Mouse (Mus musculus) ES-Bruce4 (cell line): ENCODE measurements around the gene Adtrp. TPM values are rescaled to one million over a fixed set of nuclear protein-coding genes. Genes with fewer than 3 reads are reported as not detected.

ENCODE experiments used
- H3K27ac ChIP-seq: 2 replicates; pipeline ENCODE4 v1.5.1; 2012; ENCODE audit warnings: low read length, inconsistent platforms; ENCODE audit not compliant: insufficient read depth
- H3K27me3 ChIP-seq: 2 replicates; pipeline ENCODE4 v1.6.1; 2012; ENCODE audit warnings: mild to moderate bottlenecking, low read length, inconsistent platforms; ENCODE audit not compliant: control insufficient read depth, poor library complexity, insufficient read depth, severe bottlenecking
- H3K36me3 ChIP-seq: 2 replicates; pipeline ENCODE4 v1.6.1; 2012; ENCODE audit warnings: inconsistent platforms, mild to moderate bottlenecking, low read length, moderate library complexity; ENCODE audit not compliant: control insufficient read depth, poor library complexity, insufficient read depth, severe bottlenecking
- H3K4me1 ChIP-seq: one replicate; pipeline ENCODE4 v1.8.1; 2011; ENCODE audit warnings: low read length; ENCODE audit not compliant: control insufficient read depth, insufficient read depth
- H3K4me3 ChIP-seq: 2 replicates; pipeline ENCODE4 v1.5.1; 2011; ENCODE audit warnings: low read depth, mild to moderate bottlenecking, low read length
- H3K9ac ChIP-seq: 2 replicates; pipeline ENCODE4 v1.6.1; 2012; ENCODE audit warnings: low read depth, mild to moderate bottlenecking, inconsistent platforms; ENCODE audit not compliant: poor library complexity, severe bottlenecking
- H3K9me3 ChIP-seq: replicated peaks from 2 replicates; pipeline ENCODE4 v1.6.1; 2012; ENCODE audit warnings: mild to moderate bottlenecking, low read length, inconsistent platforms; ENCODE audit not compliant: control insufficient read depth, poor library complexity, insufficient read depth, severe bottlenecking
- CTCF ChIP-seq: IDR thresholded peaks from one replicate; pipeline ENCODE4 v1.8.1; 2011; ENCODE audit warnings: low read depth, low read length
- EP300 ChIP-seq: IDR thresholded peaks from 2 replicates; pipeline ENCODE4 v1.6.1; 2011; ENCODE audit warnings: low read depth, low read length; ENCODE audit not compliant: insufficient read depth
- POLR2A ChIP-seq: IDR thresholded peaks from one replicate; pipeline ENCODE4 v1.8.1; 2011; ENCODE audit warnings: low read length; ENCODE audit not compliant: insufficient read depth
- polyA plus RNA-seq: library from polyadenylated mRNA; stranded (reverse); fragments of >200 nt; gene quantifications from 2 replicates; pipeline ENCODE4 v1.2.4, GENCODE M21; 2011; ENCODE audit warnings: low read depth; ENCODE audit not compliant: missing spikeins, insufficient read depth, insufficient read length

Adtrp gene
- 2.2 TPM in 1 of 2 replicates, not detected in the other for polyA plus RNA-seq

DNA sequence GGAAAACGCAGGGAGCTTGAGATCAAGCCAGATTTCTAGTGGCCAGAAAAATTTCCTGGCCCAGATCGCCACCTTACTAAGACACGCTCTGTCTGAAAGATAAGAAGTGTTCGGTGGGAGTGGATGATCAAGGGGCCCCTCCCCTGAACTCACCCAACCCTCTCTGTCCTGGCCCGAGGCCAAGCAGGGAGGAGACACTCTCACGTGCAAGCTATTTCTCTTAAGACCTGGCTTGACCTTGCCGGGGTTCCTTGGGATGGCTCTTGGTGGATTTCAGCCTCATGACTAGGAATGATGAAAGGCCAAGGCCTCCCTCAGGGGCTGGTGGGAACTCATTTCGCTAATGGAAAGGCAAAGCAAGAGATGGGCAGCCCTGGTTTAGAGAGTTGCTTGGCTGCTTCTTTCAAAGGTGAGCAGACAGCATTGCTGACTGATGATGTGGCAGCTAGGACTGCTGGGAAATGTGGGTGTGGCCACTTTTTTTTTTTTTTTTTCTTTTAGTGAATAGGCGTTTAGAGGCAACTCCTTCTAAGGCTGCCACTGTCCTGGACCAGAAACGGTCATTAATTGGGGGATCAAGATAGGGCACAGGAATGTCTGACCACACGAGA, at the start of gene Adtrp:
Gene Adtrp, minus strand, starts transcription at position 169 of the 611 bp plus-strand sequence.
- Histone ChIP-seq H3K9ac (no peak within 1 kb of the TSS), H3K27me3 (no peaks in the 10 kb centered on the region), H3K27ac (no peak within 1 kb of the TSS), H3K4me3 (no peak within 1 kb of the TSS), H3K4me1 (no peaks in the 10 kb centered on the region), H3K9me3 (no peaks in the 10 kb centered on the region), H3K36me3 (no peaks in the 10 kb centered on the region)
- no peak for TF ChIP-seq CTCF
- TF ChIP-seq EP300, result no peak
- no peak for TF ChIP-seq POLR2A

DNA sequence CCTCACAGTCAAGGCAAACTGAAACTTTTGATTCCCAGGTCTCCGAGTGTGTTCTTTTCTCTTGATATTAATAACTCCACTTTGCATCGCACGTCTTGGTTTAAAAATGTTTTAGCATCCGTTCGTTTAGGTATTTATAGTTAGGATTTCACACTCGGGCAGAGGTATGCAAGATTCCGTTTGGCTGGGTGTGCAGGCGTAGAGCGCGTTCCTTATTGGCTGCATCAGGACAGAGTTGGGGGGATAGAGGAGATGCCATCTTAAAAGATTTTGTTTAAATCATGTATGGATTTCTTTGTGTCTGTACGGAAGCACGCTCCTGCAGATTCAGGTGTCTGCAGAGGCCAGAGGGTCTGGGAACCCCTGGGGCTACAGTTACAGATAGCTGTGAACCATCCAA, 44.5 kb upstream of the Adtrp start:
- Histone ChIP-seq H3K4me1 (no peaks in the 10 kb centered on the region), H3K9me3 (no peaks in the 10 kb centered on the region), H3K27me3 (no peaks in the 10 kb centered on the region; the same call in none of the 2 replicates), H3K9ac (no peak overlapping the region), H3K36me3 (no peaks in the 10 kb centered on the region), H3K27ac (no peak overlapping the region), H3K4me3 (no peak overlapping the region)
- TF ChIP-seq EP300 (no peak), POLR2A (no peak), CTCF (no peak)

DNA sequence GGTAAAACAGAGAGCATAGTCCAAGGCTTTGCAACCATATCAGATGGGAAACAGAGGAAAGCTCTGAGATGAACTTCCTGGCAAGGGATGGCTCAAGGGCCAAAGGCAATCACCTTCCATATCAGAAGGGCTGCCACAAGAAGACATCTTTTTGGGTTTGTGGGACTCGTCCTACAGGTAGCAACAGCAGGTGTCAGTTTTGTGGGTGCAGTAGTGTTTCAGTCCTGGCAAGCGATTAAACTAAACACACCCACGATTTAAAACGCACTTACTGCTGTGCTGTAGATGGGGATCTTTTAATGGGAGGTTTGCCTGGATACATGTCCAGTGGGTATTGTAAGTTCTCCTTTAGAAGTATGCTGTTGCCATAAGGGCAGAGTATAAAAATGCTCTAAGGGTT, 43.1 kb upstream of the Adtrp start:
- no peak overlapping the region for H3K4me3 ChIP-seq
- no peaks in the 10 kb centered on the region for H3K4me1 ChIP-seq
- no peaks in the 10 kb centered on the region; the same call in none of the 2 replicates for H3K27me3 ChIP-seq
- no peak overlapping the region for H3K9ac ChIP-seq
- TF ChIP-seq EP300 (no peak), POLR2A (no peak), CTCF (no peak)
- H3K36me3 ChIP-seq, result no peaks in the 10 kb centered on the region
- H3K9me3 ChIP-seq, result no peaks in the 10 kb centered on the region
- H3K27ac ChIP-seq, result no peak overlapping the region

DNA sequence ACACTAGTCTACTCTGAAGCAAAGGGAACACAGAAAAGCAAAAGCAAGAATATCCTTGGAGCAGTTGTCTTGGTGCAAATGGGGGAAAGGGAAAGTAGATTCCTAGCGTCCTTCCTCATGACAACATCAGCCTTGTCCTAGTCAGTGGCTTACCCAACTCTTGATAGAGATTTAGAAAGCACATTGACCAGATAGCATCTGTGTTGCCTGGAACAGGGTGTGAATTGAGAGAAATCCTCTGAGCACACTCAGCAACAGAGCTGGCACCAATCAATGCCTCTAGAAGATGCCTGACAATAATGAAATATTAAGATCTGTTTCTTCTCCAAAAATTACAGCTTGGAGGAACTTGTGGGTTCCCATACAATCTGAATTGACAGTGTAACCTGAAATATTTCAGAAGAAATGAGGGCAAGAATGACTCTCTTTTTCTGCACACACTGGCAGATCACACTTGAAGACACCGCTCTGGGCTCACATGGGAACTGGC, 42.7 kb upstream of the Adtrp start:
- no peak overlapping the region for H3K27ac ChIP-seq
- TF ChIP-seq EP300, result no peak
- TF ChIP-seq CTCF, result no peak
- TF ChIP-seq POLR2A, result no peak
- H3K9me3 ChIP-seq, result no peaks in the 10 kb centered on the region

DNA sequence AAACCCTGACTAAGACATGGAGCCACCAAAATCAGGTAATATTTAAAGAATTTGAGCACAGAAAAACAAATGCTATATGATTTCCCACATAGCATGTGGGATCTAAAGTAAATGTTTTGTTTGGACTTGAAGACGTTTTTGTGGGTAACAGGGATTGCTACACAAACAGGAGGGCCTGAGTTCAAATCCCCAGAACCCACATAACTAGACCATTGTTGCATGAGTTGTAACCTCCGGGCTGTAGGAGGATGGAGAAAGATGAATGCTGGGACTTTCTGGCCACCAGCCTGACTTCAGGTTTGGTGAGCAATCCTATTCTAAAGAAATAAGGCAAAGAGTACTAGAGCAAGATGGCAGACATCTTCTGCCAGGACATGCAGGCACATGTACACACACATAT, 41.2 kb upstream of the Adtrp start:
- TF ChIP-seq EP300, result no peak
- no peak for TF ChIP-seq CTCF
- TF ChIP-seq POLR2A, result no peak
- no peak overlapping the region for H3K4me3 ChIP-seq
- no peaks in the 10 kb centered on the region for H3K9me3 ChIP-seq

More for the DNA sequence above, 42.7 kb upstream of the Adtrp start:
- Histone ChIP-seq H3K9ac (no peak overlapping the region), H3K36me3 (no peaks in the 10 kb centered on the region), H3K27me3 (no peaks in the 10 kb centered on the region; the same call in none of the 2 replicates), H3K4me1 (no peaks in the 10 kb centered on the region), H3K4me3 (no peak overlapping the region)

DNA sequence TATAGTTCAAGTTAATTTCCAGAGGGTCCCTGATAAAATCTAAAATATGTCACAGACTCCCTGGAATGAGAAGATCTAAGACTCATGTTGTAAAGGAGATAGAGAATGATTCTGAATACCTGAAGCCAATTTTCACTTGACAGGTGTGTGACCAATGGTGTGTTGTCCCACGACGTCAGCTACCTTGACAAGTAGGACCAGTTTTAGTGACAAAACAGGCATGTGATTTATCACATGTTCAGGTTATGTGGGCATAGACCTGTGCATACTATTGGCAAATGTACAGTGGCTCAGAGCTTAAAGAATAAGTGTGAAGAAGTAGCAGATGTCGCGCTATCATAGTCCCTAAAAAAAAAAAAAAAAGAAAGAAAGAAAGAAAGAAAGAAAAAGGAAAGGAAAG, 38.6 kb upstream of the Adtrp start:
- no peak overlapping the region for H3K9ac ChIP-seq
- H3K4me3 ChIP-seq, result no peak overlapping the region
- H3K4me1 ChIP-seq, result no peaks in the 10 kb centered on the region
- no peaks in the 10 kb centered on the region; the same call in none of the 2 replicates for H3K27me3 ChIP-seq
- H3K36me3 ChIP-seq, result no peaks in the 10 kb centered on the region
- TF ChIP-seq POLR2A (no peak), EP300 (no peak), CTCF (no peak)
- H3K9me3 ChIP-seq, result no peaks in the 10 kb centered on the region
- no peak overlapping the region for H3K27ac ChIP-seq

More for the DNA sequence above, 41.2 kb upstream of the Adtrp start:
- no peaks in the 10 kb centered on the region; the same call in none of the 2 replicates for H3K27me3 ChIP-seq
- no peak overlapping the region for H3K27ac ChIP-seq
- H3K36me3 ChIP-seq, result no peaks in the 10 kb centered on the region
- H3K4me1 ChIP-seq, result no peaks in the 10 kb centered on the region
- H3K9ac ChIP-seq, result no peak overlapping the region
